ENCODE assay signal across 1 mouse cellular context in genomic region chr19:29365105-29365504, GRCm38 (mm10).
TF ChIP-seq lines count a peak whose summit lies in the region.

No protein-coding gene starts in this region.

TF ChIP-seq in MEL, 35 proteins besides CTCF, POLR2A, EP300 and RAD21:
- TF ChIP-seq ZKSCAN1 (IDR thresholded peaks at IDR 0.05; ENCODE audit: low read depth, low read length): no peak
- no peak for TF ChIP-seq CHD2 (IDR thresholded peaks at IDR 0.05; ENCODE audit: low read length)
- no peak for TF ChIP-seq MAX (IDR thresholded peaks at IDR 0.05; ENCODE audit: low read length)
